Mouse (Mus musculus): ENCODE data around the gene Gm867. TPM values are rescaled to one million over a fixed set of nuclear protein-coding genes. Genes with fewer than 3 reads are reported as not detected.

Gm867 gene
- total and polyA plus RNA-seq, 3 experiments: 0.08 to 1.6 TPM; not detected in 1

DNA sequence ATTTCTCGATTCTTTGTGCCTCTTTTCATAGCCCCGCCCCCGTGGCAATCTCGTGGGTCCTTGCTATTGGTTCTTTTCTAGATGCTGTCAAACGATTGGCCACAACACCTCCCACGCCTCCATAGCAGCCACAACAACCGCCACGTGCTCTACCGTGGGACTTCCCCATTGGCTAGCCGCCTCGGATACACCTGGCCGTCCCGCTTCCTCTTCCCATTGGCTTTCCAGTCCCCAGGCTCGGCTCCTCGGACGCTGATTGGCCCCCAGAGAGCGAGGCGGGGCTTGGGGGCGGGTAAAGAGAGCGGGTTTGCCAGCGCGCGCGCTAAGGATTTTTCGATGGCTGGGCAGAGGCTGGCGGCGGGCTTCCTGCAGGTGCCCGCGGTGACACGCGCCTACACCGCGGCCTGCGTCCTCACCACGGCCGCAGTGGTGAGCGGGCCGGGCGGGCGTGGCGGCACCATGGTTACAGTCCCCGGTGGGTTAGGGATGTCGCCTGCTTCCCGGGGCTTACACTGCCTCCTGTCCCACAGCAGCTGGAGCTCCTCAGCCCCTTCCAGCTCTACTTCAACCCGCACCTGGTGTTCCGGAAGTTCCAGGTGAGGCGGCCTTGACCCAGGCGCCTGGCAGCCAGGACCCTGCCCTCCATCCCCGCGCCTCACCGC lies 47.3 kb downstream of the Gm867 start, which contains the start of gene Derl3 (continued):
- TF ChIP-seq SMC3 (IDR thresholded peaks at IDR 0.05; ENCODE audit: low read depth, low read length) (0 out of 2 replicates have a peak, but pooled peaks have one; percentile 3), POLR2AphosphoS2 (IDR thresholded peaks at IDR 0.05; ENCODE audit: low read length) (peak; percentile 49; the same call in 1 of the 2 replicates), CTCF (IDR thresholded peaks at IDR 0.05 in 2 of 3, conservative IDR thresholded peaks at IDR 0.05 in 1 of 3; ENCODE audit: control insufficient read depth in 1 of 3, insufficient read depth in 1 of 3, low read depth in 2 of 3, low read length in 3 of 3, poor library complexity in 1 of 3, severe bottlenecking in 1 of 3) (no peak), MYB (IDR thresholded peaks at IDR 0.05; ENCODE audit: low read depth, low read length) (no peak), UBTF (IDR thresholded peaks at IDR 0.05; ENCODE audit: borderline replicate concordance, insufficient read depth, low read depth, low read length) (no peak), NRF1 (IDR thresholded peaks at IDR 0.05; ENCODE audit: insufficient read depth, low read depth, low read length, poor library complexity, severe bottlenecking) (peak; percentile 49), MEF2A (IDR thresholded peaks at IDR 0.05; ENCODE audit: extremely low read depth, insufficient replicate concordance, low read depth, low read length, poor library complexity, severe bottlenecking) (no peak), E2F4 (IDR thresholded peaks at IDR 0.05; ENCODE audit: borderline replicate concordance, low read depth, low read length) (no peak), GABPA (IDR thresholded peaks at IDR 0.05; ENCODE audit: low read depth, low read length) (no peak), POLR2A (IDR thresholded peaks at IDR 0.05; ENCODE audit: control insufficient read depth in 1 of 2, insufficient read depth in 1 of 2, low read depth in 1 of 2, low read length in 2 of 2, poor library complexity in 1 of 2) (0 out of 4 replicates have a peak, but pooled peaks have one; percentile 25 to 36), TBP (IDR thresholded peaks at IDR 0.05; ENCODE audit: low read depth, low read length) (no peak; the same call in 1 of the 2 replicates), TCF12 (IDR thresholded peaks at IDR 0.05; ENCODE audit: low read depth, low read length) (no peak), ELF1 (IDR thresholded peaks at IDR 0.05; ENCODE audit: low read depth, low read length) (peak; percentile 38; the same call in 1 of the 2 replicates), MXI1 (IDR thresholded peaks at IDR 0.05; ENCODE audit: low read depth, low read length) (peak; percentile 92), CHD2 (IDR thresholded peaks at IDR 0.05; ENCODE audit: low read length) (no peak), ZNF384 (IDR thresholded peaks at IDR 0.05; ENCODE audit: low read depth, low read length) (no peak), USF1 (IDR thresholded peaks at IDR 0.05; ENCODE audit: low read depth, low read length) (peak; percentile 90)

- H3K9ac ChIP-seq (ENCODE audit: control insufficient read depth, low read depth, low read length, poor library complexity, severe bottlenecking): no peak overlapping the region
- H3K9me3 ChIP-seq (replicated peaks; ENCODE audit: insufficient read depth, low read length): no peaks in the 10 kb centered on the region
- TF ChIP-seq MAFK (IDR thresholded peaks at IDR 0.05; ENCODE audit: borderline replicate concordance, low read depth, low read length) (no peak), MXI1 (IDR thresholded peaks at IDR 0.05; ENCODE audit: low read depth, low read length) (no peak), TCF12 (IDR thresholded peaks at IDR 0.05; ENCODE audit: low read depth, low read length) (no peak), KAT2A (conservative IDR thresholded peaks at IDR 0.05; ENCODE audit: low read depth, low read length) (no peak), ELF1 (IDR thresholded peaks at IDR 0.05; ENCODE audit: low read depth, low read length) (no peak), ETS1 (IDR thresholded peaks at IDR 0.05; ENCODE audit: low read depth, low read length) (no peak), ZMIZ1 (IDR thresholded peaks at IDR 0.05; ENCODE audit: low read depth, low read length) (no peak), ZC3H11A (IDR thresholded peaks at IDR 0.05; ENCODE audit: low read depth, low read length) (no peak), TBP (IDR thresholded peaks at IDR 0.05; ENCODE audit: low read depth, low read length) (no peak), BHLHE40 (IDR thresholded peaks at IDR 0.05; ENCODE audit: borderline replicate concordance, low read depth, low read length) (no peak)
- H3K27me3 ChIP-seq (ENCODE audit: control insufficient read depth in 1 of 2, insufficient read depth in 2 of 2, low read length in 2 of 2): no peaks in the 10 kb centered on the region
- H3K27ac ChIP-seq (ENCODE audit: control insufficient read depth, low read depth, low read length): no peak overlapping the region
- H3K79me2 ChIP-seq (ENCODE audit: control insufficient read depth, insufficient read depth, low read length, poor library complexity): no peaks in the 10 kb centered on the region
- no peak for DNase-seq (ENCODE audit: low read depth, low spot score)
- no peaks in the 10 kb centered on the region for H3K36me3 ChIP-seq (ENCODE audit: control insufficient read depth in 1 of 2, insufficient read depth in 2 of 2, low read length in 2 of 2)
- no peak overlapping the region for H3K4me3 ChIP-seq (ENCODE audit: control insufficient read depth in 1 of 2, insufficient read depth in 1 of 2, low read depth in 2 of 2, low read length in 2 of 2)
- no peaks in the 10 kb centered on the region for H3K4me1 ChIP-seq (ENCODE audit: control insufficient read depth in 1 of 2, insufficient read depth in 2 of 2, low read length in 2 of 2)
Observed at GRCm38 (mm10) chr10:75889406-75890153, 50.9 kb downstream of the Gm867 start.

Data from MEL (cell line).